Mouse (Mus musculus) lung, postnatal 25 days (tissue): Measurements from ENCODE around the gene Trp53i11.
A peak's percentile ranks its signal among the peaks of the same experiment; 100 is the strongest.

Experiments used
- DNase-seq: peaks from one replicate; pipeline ENCODE4 v3.0.0; 2022; ENCODE audit warnings: low spot score

The Trp53i11 gene

GRCm38 (mm10) chr2:93187323-93187996 is at the start of gene Trp53i11:
TSS of gene Trp53i11 (plus strand) at chr2:93187548.
- peak; percentile 91 for DNase-seq

- DNase-seq: no peak
Measured at GRCm38 (mm10) chr2:93139476-93139875, 47.9 kb upstream of the Trp53i11 start.

DNA sequence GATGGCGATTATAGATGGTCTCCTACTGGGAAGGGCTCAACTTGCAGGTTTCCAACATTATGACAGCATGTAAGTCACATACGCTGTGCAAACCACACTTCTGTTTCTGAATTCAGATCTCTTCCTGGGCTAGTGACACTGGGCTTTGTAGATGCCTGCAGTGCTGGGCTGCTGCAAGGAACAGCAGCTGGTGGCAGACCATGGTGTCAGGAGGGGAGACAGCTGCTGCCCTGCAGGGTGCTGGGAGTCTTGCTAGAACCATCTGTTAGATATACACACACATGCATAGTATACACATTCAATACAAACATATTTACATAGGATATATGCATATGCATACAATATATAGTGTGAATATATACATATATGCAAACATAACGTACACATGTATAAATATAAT is 46.0 kb upstream of the Trp53i11 start:
- no peak for DNase-seq

- peak; percentile 65 for DNase-seq
Measured at GRCm38 (mm10) chr2:93142616-93143015, 44.7 kb upstream of the Trp53i11 start.

DNA sequence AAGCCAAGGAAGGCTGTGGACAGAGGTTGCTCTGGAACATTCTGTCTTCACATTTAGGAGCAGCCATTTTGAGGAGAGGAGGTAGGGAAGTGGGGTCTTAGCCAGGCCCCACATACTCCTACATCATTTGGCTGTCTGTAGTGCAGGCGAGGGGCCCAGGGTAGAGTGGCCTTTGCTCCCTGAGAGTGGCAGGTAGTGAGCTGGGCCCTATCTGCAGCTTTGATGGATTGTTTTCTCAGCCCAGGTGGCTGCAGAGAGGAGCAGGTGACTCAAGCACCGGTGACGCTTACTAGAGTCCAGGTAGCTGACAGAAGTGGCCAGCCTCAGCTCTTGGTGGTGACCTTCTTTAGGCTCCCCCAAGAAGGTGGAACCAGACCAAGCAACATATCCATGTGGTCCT is 43.2 kb upstream of the Trp53i11 start:
- no peak for DNase-seq

GRCm38 (mm10) chr2:93150009-93150408 is 37.3 kb upstream of the Trp53i11 start:
- DNase-seq: no peak

GRCm38 (mm10) chr2:93150673-93151450 is 36.5 kb upstream of the Trp53i11 start:
- DNase-seq: no peak

GRCm38 (mm10) chr2:93152191-93152601 is 35.2 kb upstream of the Trp53i11 start:
- no peak for DNase-seq

DNA sequence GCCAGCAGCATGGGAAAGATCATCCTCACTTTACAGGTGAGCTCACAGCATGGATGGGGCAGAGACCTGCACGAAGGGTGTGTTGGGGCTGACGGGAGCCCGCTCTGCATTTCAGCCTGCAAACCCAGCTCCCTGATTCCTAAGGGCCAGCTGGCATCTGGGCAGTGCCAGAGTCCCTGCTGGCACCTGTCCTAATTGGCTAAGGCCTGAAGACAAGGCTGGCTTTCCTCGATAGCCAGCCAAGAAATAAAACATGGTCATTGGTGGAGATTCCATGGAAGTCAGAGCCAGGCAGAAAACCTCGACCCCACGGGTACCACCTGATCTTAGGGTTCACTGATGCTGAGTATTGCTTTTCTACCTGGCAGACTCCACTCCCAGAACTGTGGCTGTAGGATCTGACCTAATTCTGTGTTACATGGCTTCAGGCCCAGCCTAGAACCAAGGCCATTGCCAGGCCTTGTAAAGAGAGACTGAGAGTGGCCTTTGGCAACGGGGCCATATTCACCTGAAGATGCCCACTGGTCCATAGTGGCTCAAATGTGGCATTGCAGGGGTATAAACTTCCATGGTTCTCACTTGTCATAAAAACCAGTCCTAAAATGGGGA is 34.4 kb upstream of the Trp53i11 start:
- DNase-seq: no peak

- no peak for DNase-seq
Measured at GRCm38 (mm10) chr2:93153833-93154232, 33.5 kb upstream of the Trp53i11 start.

DNA sequence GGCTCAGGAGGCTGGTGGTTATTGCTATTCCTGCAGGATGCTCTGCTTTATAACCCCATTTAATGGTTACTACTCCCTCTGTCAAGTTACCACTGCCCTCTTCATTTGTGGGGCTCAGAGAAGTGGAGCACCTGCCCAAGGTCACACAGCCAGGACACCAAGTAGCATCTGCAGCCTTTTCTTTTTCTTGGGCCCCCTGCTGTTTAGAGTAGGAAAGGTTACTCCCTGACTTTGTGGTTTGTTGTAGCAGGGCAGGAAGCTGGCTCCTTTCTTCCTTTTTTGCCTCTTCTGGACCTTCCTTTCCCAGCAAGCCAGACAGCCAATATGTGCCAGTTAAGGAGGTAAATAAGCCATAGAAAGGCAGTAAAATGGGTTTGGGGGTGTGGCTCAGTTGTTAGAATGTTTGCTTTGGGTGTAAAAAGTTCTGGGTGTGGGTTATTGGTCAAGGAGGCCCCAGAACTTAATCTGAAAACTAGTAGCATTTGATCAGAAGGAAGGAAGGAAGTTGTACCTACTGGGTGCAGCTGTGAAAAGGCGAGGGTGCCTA is 32.8 kb upstream of the Trp53i11 start:
- DNase-seq: no peak

DNA sequence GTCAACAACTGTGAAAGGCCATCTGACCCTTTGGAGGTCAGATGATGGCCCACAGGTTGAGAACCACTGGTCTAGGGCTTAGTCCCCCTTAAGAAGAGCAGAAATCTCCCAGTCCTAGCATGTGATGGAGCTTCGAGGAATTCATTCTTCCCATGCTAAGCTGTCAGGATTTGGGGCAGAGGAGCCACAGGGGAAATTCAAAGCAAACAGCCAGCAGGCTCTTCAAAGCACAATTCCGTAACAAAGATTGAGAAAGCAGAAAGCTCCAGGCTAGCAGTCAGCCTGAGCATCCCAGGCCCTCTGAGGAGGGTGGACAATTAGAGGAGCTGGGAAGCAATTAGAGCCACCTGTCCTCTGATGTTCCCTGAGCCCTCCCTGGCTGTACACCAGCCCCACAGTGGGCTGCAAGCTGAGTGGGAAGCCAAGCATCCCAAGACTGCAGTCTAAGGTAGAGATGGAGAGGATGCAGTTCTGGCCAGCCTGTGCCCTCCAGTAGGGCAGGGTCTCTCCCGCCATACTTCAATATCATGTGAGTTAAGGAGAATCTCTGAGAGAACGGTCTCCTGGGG is 26.8 kb upstream of the Trp53i11 start:
- no peak for DNase-seq

- no peak for DNase-seq
Measured at GRCm38 (mm10) chr2:93161914-93162664, 25.3 kb upstream of the Trp53i11 start.

GRCm38 (mm10) chr2:93162791-93163190 is 24.6 kb upstream of the Trp53i11 start:
- peak; percentile 31 for DNase-seq

DNA sequence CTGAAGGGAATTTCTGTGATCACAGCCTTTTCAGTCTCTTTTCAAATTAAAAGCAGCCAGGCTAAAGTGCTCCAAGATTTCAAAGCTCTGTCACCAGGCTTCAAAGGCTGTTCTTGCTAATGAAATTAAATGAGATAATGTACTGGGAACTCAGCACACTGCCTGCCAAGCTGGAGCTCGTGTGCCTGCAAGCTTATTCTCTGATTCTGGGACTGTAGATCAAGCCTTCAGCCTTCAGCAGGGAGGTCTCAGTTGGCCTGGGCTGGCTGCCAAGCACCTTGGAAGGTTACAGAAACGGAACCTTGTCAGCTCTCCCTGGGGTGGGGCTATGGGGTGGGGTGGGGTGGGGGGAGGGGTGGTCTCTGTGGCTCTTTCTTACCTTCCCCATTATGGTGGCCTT is 24.0 kb upstream of the Trp53i11 start:
- DNase-seq: no peak

GRCm38 (mm10) chr2:93163750-93164335 is 23.5 kb upstream of the Trp53i11 start:
- DNase-seq: no peak

- DNase-seq: no peak
Measured at GRCm38 (mm10) chr2:93166295-93166694, 21.1 kb upstream of the Trp53i11 start.

DNA sequence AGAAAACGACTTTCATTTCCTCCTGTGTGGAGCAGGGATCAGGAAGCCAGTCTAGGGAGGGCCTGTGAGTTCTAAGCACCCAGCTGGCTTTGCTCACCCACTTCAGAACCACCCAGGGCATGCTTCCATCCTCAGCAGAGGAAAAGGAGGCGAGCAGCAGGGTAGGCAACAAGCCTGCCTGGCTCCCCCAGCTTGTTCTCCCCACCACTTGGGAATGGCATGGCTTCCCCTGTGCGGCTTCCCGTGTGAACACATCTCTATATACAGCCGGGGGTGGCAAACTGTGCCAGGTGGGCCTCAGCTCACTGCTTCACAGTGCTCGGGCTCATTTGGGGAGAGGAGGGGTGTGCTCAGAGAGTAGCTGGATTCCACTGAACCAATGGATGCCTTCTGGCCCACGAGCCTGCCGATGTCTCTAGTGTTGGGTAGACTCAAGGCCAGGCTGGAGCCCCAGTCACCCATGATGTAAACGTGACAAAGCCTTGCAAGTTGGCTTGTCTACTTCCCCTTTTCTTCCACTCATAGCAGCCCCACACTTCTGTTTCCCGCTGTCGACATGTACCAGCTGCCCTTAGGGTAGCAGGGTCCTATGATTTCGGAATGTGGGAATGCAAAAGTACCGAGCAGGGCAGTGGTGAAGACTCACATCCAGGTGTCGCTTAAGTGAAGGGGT is 20.5 kb upstream of the Trp53i11 start:
- peak; percentile 22 for DNase-seq

DNA sequence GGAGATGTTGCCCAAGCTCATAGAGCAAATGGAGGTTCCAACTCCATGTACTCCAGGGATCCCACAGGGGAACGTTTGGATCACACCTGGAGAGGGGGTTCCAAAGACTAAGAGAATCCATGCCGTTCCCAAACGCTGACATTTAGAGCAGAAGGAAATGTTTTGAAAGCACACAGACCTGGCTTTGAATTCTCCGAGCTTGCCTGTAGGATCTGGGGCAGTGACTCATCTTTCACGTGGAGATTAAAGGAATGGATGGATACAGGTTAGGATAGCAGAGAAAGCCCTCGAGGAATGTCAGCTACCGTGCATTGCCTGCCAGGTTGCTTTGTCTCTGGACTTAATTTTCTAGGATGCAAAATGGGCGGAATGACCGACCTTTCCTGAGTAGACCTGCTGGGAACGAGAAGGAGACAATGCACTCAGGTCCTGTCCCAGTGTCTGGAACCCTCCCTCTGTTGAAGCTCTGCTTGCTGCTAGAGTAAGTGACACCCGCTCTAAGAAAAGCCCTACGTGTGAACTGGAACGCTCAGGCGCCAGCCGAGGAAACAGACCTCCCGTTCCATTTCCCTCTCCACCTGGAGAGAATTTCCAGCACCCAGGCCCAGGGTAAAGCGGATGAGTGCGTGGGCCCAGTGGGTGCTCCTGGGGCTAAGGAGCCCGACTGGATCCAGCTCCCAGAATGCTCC is 17.0 kb upstream of the Trp53i11 start:
- DNase-seq: no peak

DNA sequence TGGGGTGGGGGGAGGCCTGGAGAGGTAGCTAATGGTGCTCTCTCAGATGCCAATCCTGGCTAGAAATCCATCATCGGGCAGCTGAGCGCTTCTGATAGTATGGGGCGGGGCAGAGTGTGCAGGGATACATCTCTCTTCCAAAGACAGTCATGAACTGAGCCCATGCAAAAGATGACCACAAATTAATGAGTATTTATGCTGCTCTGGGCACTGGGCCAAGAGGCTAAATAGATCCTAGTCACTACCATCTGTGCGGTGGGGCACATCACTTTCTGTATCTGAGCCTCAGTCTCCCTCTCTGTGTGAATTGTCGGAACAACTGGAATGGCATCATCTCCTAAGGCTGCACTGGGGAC is 16.5 kb upstream of the Trp53i11 start:
- DNase-seq: no peak
